Mouse (Mus musculus): ENCODE measurements at regions not wholly inside any gene's neighbourhood (a gene's known extent, or its start where the extent isn't known, plus 50 kb on each side); places are given as distances from the start of the nearest gene placed in this dataset.
"Not testable (repeated sequence)": the region's sequence is repeated elsewhere in the genome, so short reads cannot be mapped to it uniquely, and the experiment has no call there.

DNA sequence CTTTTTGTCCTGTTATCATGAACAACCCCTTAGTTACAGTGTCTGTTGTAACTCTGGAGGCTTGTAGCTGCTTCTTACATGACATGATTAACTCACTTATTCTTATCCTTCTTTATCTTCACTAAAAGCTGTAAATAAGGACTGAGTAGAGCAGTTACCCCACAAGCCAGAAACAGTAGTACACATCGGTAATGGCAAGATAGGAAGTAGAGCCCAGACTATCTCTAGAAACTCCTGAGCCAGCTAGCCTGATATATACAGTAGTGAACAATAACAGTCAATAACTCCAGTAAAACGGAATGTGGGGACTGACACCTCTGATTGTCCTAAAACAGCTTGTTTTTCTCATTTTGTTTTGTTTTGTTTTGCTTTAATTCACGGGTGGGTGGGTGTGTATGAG is 80.9 kb upstream of the Adss start:
- in situ Hi-C loops (cut with MboI; ENCODE audit: unreplicated experiment in 2 of 2), result not testable (repeated sequence)

DNA sequence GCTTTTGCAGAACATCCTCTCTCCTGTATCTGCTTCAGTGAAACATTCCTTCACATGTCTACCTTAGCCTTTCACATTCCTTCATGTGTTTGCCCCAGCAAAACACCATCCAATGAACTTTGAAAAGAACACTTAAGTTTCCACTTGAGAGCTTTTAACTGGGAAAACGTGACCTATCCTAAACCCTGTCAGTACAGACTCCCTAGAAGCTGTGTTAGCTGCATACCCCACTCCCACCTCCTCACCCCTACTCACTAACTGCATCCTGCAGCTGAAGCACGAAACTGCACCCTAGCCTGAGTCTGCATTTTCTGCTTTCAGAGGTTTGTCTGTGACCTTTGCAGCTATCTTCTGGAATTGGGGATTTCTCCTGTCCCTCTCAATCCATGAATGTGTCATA is 81.7 kb upstream of the Catspere2 start:
- in situ Hi-C loops (cut with MboI; ENCODE audit: unreplicated experiment in 2 of 2), result no loop called here

DNA sequence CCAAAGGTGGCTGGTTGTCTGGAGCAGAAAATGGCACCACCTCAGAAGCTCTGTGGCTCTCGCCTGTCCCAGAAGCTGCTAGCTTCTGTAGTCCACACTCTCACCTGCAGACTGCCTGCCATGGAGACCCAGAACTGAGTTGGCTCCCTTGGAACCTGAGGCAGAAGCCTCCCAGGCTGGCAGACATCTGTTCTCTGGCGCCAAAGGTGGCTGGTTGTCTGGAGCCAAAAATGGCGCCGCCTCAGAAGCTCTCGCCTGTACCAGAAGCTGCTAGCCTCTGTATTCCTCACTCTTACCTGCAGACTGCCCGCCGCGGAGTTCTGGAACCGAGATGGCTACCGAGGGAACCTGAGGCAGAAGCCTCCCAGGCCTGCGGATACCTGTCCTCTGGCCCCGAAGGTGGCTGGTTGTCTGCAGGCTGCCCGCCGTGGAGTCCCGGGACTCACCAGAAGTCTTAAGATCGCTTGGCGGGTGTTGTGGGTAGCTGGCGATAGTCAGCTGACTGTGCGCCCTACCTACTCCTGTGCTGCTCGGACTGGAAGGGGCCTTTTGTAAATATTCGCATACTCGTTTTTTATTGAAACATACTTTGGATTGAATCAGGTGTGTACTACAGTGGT is 54.7 kb upstream of the Catspere2 start:
- in situ Hi-C loops (cut with MboI; ENCODE audit: unreplicated experiment in 2 of 2), result loop anchor here in 1 of 2 experiments (25.0 kb wide), 1 partner anchor 1559 kb away; no protein-coding TSS in a partner anchor

Data from v-Abl transformed pro-B cells (cell line).